Mouse (Mus musculus) forebrain, embryonic 11.5 days (tissue): ENCODE measurements around the gene Mta3. TPM values are rescaled to one million over a fixed set of nuclear protein-coding genes. Genes with fewer than 3 reads are reported as not detected.

Source experiments
- ATAC-seq: fragments of 200-750 bp; cut with Nextera tagmentation; replicated peaks from 2 replicates; pipeline ENCODE4 v1.8.0; 2017; ENCODE audit warnings: moderate TSS enrichment; ENCODE audit not compliant: low FRiP score
- DNase-seq: peaks from one replicate; pipeline ENCODE4 v3.0.0-alpha.2; 2017; ENCODE audit warnings: low spot score
- H3K27ac ChIP-seq: fragments of 300-500 bp; sonication (generic); 2 replicates; pipeline ENCODE4 v1.5.1; 2014; ENCODE audit warnings: low read depth, low read length
- H3K27me3 ChIP-seq: fragments of 300-500 bp; sonication (generic); 2 replicates; pipeline ENCODE4 v1.6.1; 2014; ENCODE audit warnings: mild to moderate bottlenecking, low read length, mixed read lengths; ENCODE audit not compliant: control insufficient read depth, insufficient read depth
- H3K36me3 ChIP-seq: fragments of 300-500 bp; sonication (generic); 2 replicates; pipeline ENCODE4 v1.6.1; 2014; ENCODE audit warnings: mild to moderate bottlenecking, low read length, moderate library complexity, mixed read lengths; ENCODE audit not compliant: control insufficient read depth, insufficient read depth
- H3K4me1 ChIP-seq: fragments of 300-500 bp; sonication (generic); replicated peaks from 2 replicates; pipeline ENCODE4 v1.6.1; 2014; ENCODE audit warnings: low read length, mixed read lengths; ENCODE audit not compliant: control insufficient read depth, insufficient read depth
- H3K4me2 ChIP-seq: fragments of 300-500 bp; sonication (generic); 2 replicates; pipeline ENCODE4 v1.6.1; 2014; ENCODE audit warnings: low read depth, mild to moderate bottlenecking, low read length, moderate library complexity, mixed read lengths; ENCODE audit not compliant: severe bottlenecking
- H3K4me3 ChIP-seq: fragments of 300-500 bp; sonication (generic); 2 replicates; pipeline ENCODE4 v1.5.1; 2014; ENCODE audit warnings: low read depth, low read length
- H3K9ac ChIP-seq: fragments of 300-500 bp; sonication (generic); 2 replicates; pipeline ENCODE4 v1.6.1; 2014; ENCODE audit warnings: low read length
- H3K9me3 ChIP-seq: fragments of 300-500 bp; sonication (generic); 2 replicates; pipeline ENCODE4 v1.6.1; 2016; ENCODE audit warnings: low read length, mixed read lengths; ENCODE audit not compliant: control insufficient read depth
- WGBS: fragments of 180-500 bp; shearing (Covaris S2); extraction: QIAGEN DNeasy Blood & Tissue Kit; methylation state at CpG from one replicate; pipeline ENCODE4 v1.1.7; 2014; 5-methylcytosine and 5-hydroxymethylcytosine counted together
- polyA plus RNA-seq: library from polyadenylated mRNA; unstranded; fragments of >200 nt; fragmentation: Nextera tagmentation; extraction: Ambion mirVana; gene quantifications from 2 replicates; pipeline ENCODE4 v1.2.1, GENCODE M21; 2014

Mta3 gene
- polyA plus RNA-seq, 1 experiment from 2014 or later = 32.9 TPM

DNA sequence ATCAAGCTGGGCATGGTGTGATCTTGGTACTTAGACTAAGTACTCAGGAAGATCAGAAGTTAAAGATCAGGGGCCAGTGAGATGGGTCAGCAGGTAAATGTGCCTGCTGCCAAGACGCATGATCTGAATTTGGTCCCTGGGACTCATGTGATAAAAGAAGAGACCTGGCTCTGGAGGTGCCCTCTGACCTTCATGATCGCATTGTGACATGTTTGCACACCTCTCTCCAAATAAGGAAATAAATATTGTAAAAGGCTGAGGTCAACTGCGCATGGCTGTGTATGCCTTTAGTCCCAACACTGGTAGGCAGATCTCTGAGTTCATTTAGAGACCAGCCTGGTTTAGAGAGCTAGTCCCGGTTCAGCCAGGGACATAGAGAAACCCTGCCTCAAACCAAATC lies 164.4 kb downstream of the Mta3 start:
- H3K36me3 ChIP-seq = no peaks in the 10 kb centered on the region
- no peaks in the 10 kb centered on the region for H3K9me3 ChIP-seq
- H3K27me3 ChIP-seq = no peaks in the 10 kb centered on the region
- H3K4me2 ChIP-seq = no peak overlapping the region
- WGBS = 91% methylated on average over 4 of the region's 4 CpGs
- no peak for DNase-seq
- H3K27ac ChIP-seq = no peak overlapping the region
- H3K4me1 ChIP-seq = 0 out of 2 replicates have a peak, but pooled peaks cover 2% of the 10 kb centered on the region
- H3K4me3 ChIP-seq = no peak overlapping the region
- H3K9ac ChIP-seq = no peak overlapping the region
- no peak for ATAC-seq

Other genes with a start within 250 kb of the Mta3 start
- 141 and 155 TPM in 2 replicates for gene Cox7a2l, start 188.8 kb upstream of the Mta3 start, polyA plus RNA-seq
- not detected in 2 replicates for gene Kcng3, start 74.3 kb upstream of the Mta3 start, polyA plus RNA-seq
- not detected in 2 replicates for gene Haao, start 141.8 kb downstream of the Mta3 start, polyA plus RNA-seq